Mouse (Mus musculus) kidney, postnatal 10 days (tissue): ENCODE results near the gene Samd8.
A peak's percentile ranks its signal among the peaks of the same experiment; 100 is the strongest.

ENCODE experiments used
- DNase-seq: peaks from one replicate; pipeline ENCODE4 v3.0.0; 2021; ENCODE audit warnings: mixed read lengths

Samd8 gene

GRCm38 (mm10) chr14:21750008-21750880 lies at the start of gene Samd8:
Gene Samd8 (plus strand): TSS chr14:21750531.
- DNase-seq: peak; percentile 93

GRCm38 (mm10) chr14:21702691-21703090 lies 47.6 kb upstream of the Samd8 start:
- no peak for DNase-seq

- DNase-seq: peak; percentile 35
Measured at GRCm38 (mm10) chr14:21703255-21703654, 47.1 kb upstream of the Samd8 start.

GRCm38 (mm10) chr14:21705462-21705861 lies 44.9 kb upstream of the Samd8 start:
- DNase-seq: no peak

GRCm38 (mm10) chr14:21706759-21707571 lies 43.4 kb upstream of the Samd8 start:
- peak; percentile 36 for DNase-seq

- DNase-seq: no peak
Measured at GRCm38 (mm10) chr14:21709545-21709944, 40.8 kb upstream of the Samd8 start.

GRCm38 (mm10) chr14:21711231-21711630 lies 39.1 kb upstream of the Samd8 start:
- DNase-seq: no peak

- no peak for DNase-seq
Measured at GRCm38 (mm10) chr14:21714486-21714885, 35.8 kb upstream of the Samd8 start, which contains the start of gene Dupd1. Gene Dupd1 (minus strand): TSS chr14:21714576.

GRCm38 (mm10) chr14:21719646-21720383 lies 30.5 kb upstream of the Samd8 start:
- DNase-seq: no peak

- DNase-seq: no peak
Measured at GRCm38 (mm10) chr14:21720430-21721205, 29.7 kb upstream of the Samd8 start.

GRCm38 (mm10) chr14:21722021-21722698 lies 28.2 kb upstream of the Samd8 start:
- DNase-seq: no peak

- no peak for DNase-seq
Measured at GRCm38 (mm10) chr14:21729031-21729732, 21.1 kb upstream of the Samd8 start.

- DNase-seq: no peak
Measured at GRCm38 (mm10) chr14:21729936-21730335, 20.4 kb upstream of the Samd8 start.

GRCm38 (mm10) chr14:21733131-21733905 lies 17.0 kb upstream of the Samd8 start:
- DNase-seq: no peak

GRCm38 (mm10) chr14:21740345-21740744 lies 10.0 kb upstream of the Samd8 start:
- no peak for DNase-seq

GRCm38 (mm10) chr14:21741314-21741713 lies 9.0 kb upstream of the Samd8 start:
- DNase-seq: no peak

- peak; percentile 89 for DNase-seq
Measured at GRCm38 (mm10) chr14:21741786-21742185, 8.5 kb upstream of the Samd8 start.

- DNase-seq: no peak
Measured at GRCm38 (mm10) chr14:21742441-21742840, 7.9 kb upstream of the Samd8 start.

GRCm38 (mm10) chr14:21744169-21744568 lies 6.2 kb upstream of the Samd8 start:
- no peak for DNase-seq

GRCm38 (mm10) chr14:21745149-21745548 lies 5.2 kb upstream of the Samd8 start:
- no peak for DNase-seq
